Mouse (Mus musculus) embryonic facial prominence, embryonic 10.5 days (tissue): Measurements from ENCODE around the gene Smim24. TPM values are rescaled to one million over a fixed set of nuclear protein-coding genes. Genes with fewer than 3 reads are reported as not detected.

Experiments
- DNase-seq: peaks from one replicate; pipeline ENCODE4 v3.0.0-alpha.2; 2017; ENCODE audit warnings: low spot score
- H3K27ac ChIP-seq: fragments of 300-500 bp; sonication (generic); replicated peaks from 2 replicates; pipeline ENCODE4 v1.5.1; 2016; ENCODE audit warnings: mild to moderate bottlenecking
- H3K27me3 ChIP-seq: fragments of 300-500 bp; sonication (generic); replicated peaks from 2 replicates; pipeline ENCODE4 v1.6.1; 2016; ENCODE audit warnings: low read depth, mild to moderate bottlenecking; ENCODE audit not compliant: poor library complexity, severe bottlenecking
- H3K36me3 ChIP-seq: fragments of 300-500 bp; sonication (generic); replicated peaks from 2 replicates; pipeline ENCODE4 v1.6.1; 2016; ENCODE audit warnings: mild to moderate bottlenecking, moderate library complexity
- H3K4me1 ChIP-seq: fragments of 300-500 bp; sonication (generic); 2 replicates; pipeline ENCODE4 v1.6.1; 2016
- H3K4me3 ChIP-seq: fragments of 300-500 bp; sonication (generic); 2 replicates; pipeline ENCODE4 v1.5.1; 2016; ENCODE audit warnings: mild to moderate bottlenecking, moderate library complexity
- H3K9me3 ChIP-seq: fragments of 300-500 bp; sonication (generic); 2 replicates; pipeline ENCODE4 v1.6.1; 2016; ENCODE audit warnings: mild to moderate bottlenecking
- WGBS: fragments of 180-500 bp; shearing (Covaris S2); methylation state at CpG from one replicate; pipeline ENCODE4 v1.1.7; 2016; 5-methylcytosine and 5-hydroxymethylcytosine counted together
- polyA plus RNA-seq: library from polyadenylated mRNA; unstranded; fragments of >200 nt; fragmentation: Nextera tagmentation; extraction: Ambion mirVana; gene quantifications from 2 replicates; pipeline ENCODE4 v1.2.1, GENCODE M21; 2016

The Smim24 gene
- polyA plus RNA-seq, 1 experiment from 2014 or later, result 2.0 TPM

DNA sequence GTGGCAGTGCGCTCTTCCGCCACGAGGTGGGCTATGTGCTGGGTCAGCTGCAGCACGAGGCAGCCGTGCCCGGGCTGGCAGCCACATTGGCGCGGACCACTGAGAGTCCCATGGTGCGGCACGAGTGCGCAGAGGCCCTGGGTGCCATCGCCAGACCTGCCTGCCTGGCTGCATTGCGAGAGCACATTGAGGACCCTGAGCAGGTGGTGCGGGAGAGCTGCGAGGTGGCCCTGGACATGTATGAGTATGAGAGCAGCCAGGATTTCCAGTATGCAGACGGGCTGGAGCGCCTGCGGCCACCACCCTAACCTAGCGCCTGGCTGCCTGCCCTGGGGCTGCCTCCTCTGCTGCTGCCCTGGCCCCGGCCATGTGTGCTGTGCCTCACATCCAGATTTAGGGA is 5.1 kb upstream of the Smim24 start:
- no peak overlapping the region for H3K27ac ChIP-seq
- no peaks in the 10 kb centered on the region for H3K9me3 ChIP-seq
- WGBS, result 94% methylated on average over 20 of the region's 20 CpGs
- DNase-seq, result no peak
- 0 out of 2 replicates have a peak overlapping the region, but pooled peaks have one; percentile 16 for H3K4me3 ChIP-seq
- H3K27me3 ChIP-seq, result 0 out of 2 replicates have a peak, but pooled peaks cover 3% of the 10 kb centered on the region
- H3K4me1 ChIP-seq, result peaks cover 30% of the 10 kb centered on the region
- peaks cover 51% of the 10 kb centered on the region for H3K36me3 ChIP-seq

DNA sequence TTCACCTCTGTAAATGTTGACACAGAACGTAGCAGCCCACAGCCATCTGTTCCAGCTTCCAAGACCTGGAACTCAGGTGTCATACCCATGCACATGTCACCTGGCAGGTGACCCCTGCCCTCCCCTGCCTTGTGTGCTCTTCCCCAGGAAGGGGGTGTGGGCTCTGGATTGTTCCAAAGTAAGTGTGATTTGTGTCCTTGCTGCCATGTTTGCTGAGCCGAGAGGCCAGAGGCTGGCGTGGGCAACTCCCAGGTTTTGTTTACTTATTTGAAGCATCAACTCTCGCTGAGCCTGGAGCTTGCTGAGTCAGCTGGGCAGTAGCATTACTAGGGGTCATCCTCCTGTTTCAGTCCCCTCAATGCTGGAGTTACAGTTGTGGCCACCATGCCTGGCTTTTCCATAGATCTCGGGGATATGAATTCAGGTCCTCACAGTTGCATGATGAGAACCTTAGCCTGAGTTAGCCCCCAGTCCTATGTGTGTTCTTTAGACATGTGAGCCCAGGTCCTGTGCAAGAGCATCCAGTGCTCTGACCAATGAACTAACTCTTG is 4.3 kb upstream of the Smim24 start, which contains the start of gene Gm48552:
Gm48552 (plus strand) TSS at position 501 of the 551 bp plus-strand sequence.
- Histone ChIP-seq H3K36me3 (peaks cover 51% of the 10 kb centered on the region), H3K27ac (peak within 1 kb of the TSS; percentile 49; the same call in 1 of the 2 replicates), H3K27me3 (0 out of 2 replicates have a peak, but pooled peaks cover 3% of the 10 kb centered on the region), H3K4me1 (peaks cover 39% of the 10 kb centered on the region), H3K4me3 (no peak within 1 kb of the TSS), H3K9me3 (no peaks in the 10 kb centered on the region)
- 90% methylated on average over 5 of the region's 5 CpGs for WGBS
- no peak for DNase-seq

DNA sequence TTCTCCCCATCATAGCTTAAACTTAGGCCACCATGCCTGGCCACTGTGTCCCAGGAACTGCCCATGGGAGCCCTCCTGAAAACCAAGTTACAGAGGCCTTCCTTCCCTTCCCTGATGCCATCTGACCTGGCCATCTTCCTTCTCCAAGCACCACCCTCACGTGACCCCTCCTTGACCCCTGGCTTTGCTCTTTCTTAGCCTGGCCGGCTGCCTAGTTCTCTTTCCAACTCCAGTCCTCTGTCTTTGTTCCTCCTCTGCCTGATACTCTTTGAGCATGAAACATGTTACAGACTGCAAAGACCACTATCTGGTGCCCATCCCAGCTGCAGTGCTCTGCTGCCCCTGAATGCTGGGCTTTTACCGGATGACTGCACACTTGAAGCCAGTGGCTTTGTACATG is 3.5 kb upstream of the Smim24 start:
- H3K4me1 ChIP-seq, result peaks cover 46% of the 10 kb centered on the region
- H3K36me3 ChIP-seq, result peaks cover 51% of the 10 kb centered on the region
- no peak overlapping the region for H3K4me3 ChIP-seq
- no peak for DNase-seq
- 0 out of 2 replicates have a peak, but pooled peaks cover 8% of the 10 kb centered on the region for H3K27me3 ChIP-seq
- H3K27ac ChIP-seq, result peak overlapping the region; percentile 36; the same call in 1 of the 2 replicates
- no peaks in the 10 kb centered on the region for H3K9me3 ChIP-seq
- 60% methylated on average over 3 of the region's 3 CpGs for WGBS

DNA sequence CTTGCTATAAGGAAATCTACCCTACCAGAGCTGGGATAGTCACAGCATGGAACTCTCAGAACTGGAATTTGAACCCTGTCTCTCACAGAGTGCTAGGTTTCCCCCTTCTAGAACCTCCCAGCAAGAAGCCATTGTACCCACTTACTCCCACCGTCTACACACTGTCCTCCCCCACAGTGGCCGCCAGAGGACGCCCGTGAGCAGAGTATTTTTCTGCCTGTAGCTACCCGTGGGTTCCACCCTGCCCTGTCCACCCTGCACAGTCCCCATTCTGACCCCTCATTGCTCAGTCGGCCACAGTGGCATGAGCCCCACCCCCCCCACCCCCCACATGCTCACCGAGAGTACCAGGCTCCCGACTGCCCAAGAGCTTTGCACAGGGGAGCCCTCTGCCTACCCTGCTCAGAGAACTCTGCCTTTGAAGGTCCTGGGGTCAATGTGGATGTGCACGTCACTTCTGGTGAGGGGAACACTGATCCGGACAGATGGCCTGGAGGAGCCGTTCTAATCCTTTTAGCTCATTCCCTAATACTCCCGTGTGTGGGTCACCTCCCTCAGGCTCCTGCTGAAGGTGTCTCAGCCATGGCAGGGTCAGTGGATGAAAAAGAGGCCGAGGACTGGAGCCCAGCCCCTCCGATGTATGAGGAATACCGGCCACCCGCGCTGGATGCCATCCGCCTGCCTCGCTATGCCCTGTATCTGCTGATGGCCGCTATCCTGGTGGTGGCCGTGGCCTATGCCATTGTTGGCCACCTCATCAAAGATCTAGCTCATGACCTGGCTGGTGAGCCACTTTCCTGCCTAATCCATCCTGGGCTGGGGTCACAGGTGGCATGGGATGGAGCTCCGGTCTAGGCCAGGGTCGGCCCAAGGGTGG is 2.8 kb upstream of the Smim24 start:
- Histone ChIP-seq H3K4me3 (no peak overlapping the region), H3K4me1 (peaks cover 41% of the 10 kb centered on the region)
- DNase-seq, result peak; percentile 79

DNA sequence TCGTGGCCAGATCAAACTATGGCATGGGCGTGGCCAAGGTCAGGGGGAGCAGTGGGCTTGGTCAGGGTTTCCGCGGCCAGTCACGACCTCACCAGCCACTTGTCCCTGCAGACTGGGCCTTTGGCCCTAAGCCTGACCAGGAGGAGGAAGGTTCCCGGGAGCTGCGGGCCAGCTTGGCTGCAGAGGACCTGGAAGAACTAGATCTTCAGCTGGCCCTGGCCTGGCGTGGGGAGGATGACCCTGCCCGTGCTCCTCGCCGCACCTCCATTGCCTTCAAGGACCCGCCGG is 2.2 kb upstream of the Smim24 start:
- no peaks in the 10 kb centered on the region for H3K9me3 ChIP-seq
- H3K27ac ChIP-seq, result no peak overlapping the region
- DNase-seq, result no peak
- H3K4me1 ChIP-seq, result peaks cover 36% of the 10 kb centered on the region
- H3K27me3 ChIP-seq, result 0 out of 2 replicates have a peak, but pooled peaks cover 8% of the 10 kb centered on the region
- peaks cover 50% of the 10 kb centered on the region for H3K36me3 ChIP-seq
- no peak overlapping the region for H3K4me3 ChIP-seq
- 88% methylated on average over 13 of the region's 13 CpGs for WGBS

More for the DNA sequence above, 2.8 kb upstream of the Smim24 start:
- Histone ChIP-seq H3K36me3 (peaks cover 51% of the 10 kb centered on the region), H3K27me3 (0 out of 2 replicates have a peak, but pooled peaks cover 8% of the 10 kb centered on the region), H3K27ac (peak overlapping the region; percentile 49; the same call in 1 of the 2 replicates), H3K9me3 (no peaks in the 10 kb centered on the region)
- 61% methylated on average over 23 of the region's 23 CpGs for WGBS

DNA sequence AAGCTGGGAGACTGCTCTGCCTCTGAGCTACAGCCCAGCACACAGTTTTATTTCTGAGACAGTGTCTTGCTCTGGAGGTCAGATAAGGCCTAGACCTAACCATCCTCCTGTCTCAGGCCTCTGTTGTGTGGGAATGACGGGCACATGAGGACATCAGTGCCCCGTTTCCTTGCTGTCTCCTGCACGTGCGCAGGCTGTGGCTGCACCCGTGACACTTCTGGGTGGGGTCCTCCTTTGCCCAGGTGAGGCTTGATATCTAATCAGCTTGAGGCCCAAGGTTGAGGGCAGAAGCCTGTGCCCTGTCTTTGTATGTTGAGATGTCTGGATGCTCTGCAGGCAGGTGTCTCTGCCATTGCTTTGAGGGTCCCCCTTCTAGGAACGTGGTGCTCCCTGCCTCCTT is 581 bp upstream of the Smim24 start:
- H3K27me3 ChIP-seq, result peaks cover 16% of the 10 kb centered on the region; the same call in 1 of the 2 replicates
- H3K27ac ChIP-seq, result peak overlapping the region; percentile 68; the same call in 1 of the 2 replicates
- peaks cover 33% of the 10 kb centered on the region for H3K36me3 ChIP-seq
- H3K4me1 ChIP-seq, result peaks cover 36% of the 10 kb centered on the region
- no peak for DNase-seq
- no peaks in the 10 kb centered on the region for H3K9me3 ChIP-seq
- peak overlapping the region; percentile 2; the same call in 1 of the 2 replicates for H3K4me3 ChIP-seq
- 94% methylated on average over 6 of the region's 6 CpGs for WGBS

DNA sequence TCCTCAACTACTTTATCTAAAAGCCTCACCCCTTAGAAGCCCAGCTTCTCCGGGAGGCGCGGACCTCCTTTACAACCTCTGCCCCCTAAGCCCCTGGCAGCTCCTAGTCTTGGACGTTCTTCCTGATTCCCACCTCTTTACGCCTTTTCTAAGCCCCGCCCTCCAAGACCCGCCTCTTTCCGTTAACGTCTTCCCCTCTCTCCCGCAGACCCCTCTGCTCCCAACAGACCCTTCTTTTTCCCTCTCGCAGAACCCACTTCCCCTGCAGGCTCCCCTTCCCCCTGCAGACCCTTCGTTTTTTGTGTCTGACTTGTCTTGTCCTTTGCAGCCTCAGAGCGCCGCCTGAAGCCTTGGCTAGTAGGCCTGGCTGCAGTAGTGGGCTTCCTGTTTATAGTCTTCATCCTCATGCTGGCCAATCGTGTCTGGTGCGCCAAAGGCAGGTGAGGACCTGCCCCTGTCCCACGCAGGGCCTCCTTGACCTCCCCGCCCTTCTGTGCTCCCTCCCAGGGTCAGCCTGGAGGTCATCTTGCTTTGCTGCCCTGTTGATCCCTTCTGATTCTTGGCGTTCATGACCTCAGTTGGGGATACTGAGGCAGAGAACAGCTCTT is 709 bp downstream of the Smim24 start:
- Histone ChIP-seq H3K27me3 (peaks cover 28% of the 10 kb centered on the region), H3K4me3 (peak overlapping the region; percentile 53), H3K4me1 (peaks cover 39% of the 10 kb centered on the region), H3K27ac (peak overlapping the region; percentile 68), H3K36me3 (peaks cover 20% of the 10 kb centered on the region), H3K9me3 (no peaks in the 10 kb centered on the region)
- no peak for DNase-seq
- WGBS, result 5% methylated on average over 19 of the region's 19 CpGs

DNA sequence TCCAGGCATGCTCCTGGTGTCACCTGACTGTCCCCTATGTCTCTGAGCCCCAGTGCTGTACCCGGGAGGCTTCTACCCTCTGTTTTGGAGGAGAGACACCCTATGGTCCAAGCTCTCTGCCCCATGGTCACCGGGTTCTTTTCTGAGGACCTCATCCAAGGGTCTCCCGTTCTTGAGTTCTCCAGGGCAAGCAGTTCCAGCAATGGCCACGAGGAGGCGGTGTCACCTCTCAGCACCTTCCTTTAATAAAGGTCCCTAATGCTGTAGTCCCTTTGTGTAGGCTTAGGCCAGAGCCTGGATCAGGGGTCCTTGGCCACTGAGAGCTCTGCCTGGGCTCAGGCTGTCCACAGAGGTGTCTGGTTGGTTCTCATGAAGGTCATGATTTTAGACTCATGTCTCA is 2.3 kb downstream of the Smim24 start:
- no peak overlapping the region for H3K27ac ChIP-seq
- peaks cover 39% of the 10 kb centered on the region for H3K27me3 ChIP-seq
- no peaks in the 10 kb centered on the region for H3K9me3 ChIP-seq
- WGBS, result 14% methylated on average over 5 of the region's 5 CpGs
- no peak overlapping the region for H3K4me3 ChIP-seq
- H3K36me3 ChIP-seq, result peaks cover 25% of the 10 kb centered on the region
- peak; percentile 82 for DNase-seq
- peaks cover 38% of the 10 kb centered on the region for H3K4me1 ChIP-seq

DNA sequence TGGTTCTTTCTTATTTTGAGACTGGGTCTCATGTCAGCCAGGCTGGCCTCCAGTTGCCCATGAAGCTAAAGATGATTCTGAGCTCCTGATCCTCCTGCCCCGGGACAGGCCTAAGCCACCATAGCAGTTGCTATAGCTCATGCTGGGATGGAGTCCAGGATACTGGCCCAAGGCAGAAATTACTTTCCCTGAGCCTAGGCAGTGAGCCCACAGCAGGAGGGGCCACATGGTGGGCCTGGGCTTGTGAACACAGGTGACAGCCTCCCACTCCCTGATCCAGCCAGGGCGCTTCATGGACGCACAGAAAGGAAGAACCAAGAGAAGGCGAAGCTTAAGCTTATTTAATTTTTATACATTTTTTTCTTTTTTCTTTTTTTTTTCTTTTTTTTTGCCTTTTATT is 3.0 kb downstream of the Smim24 start:
- no peak for DNase-seq
- no peak overlapping the region for H3K4me3 ChIP-seq
- peaks cover 46% of the 10 kb centered on the region for H3K27me3 ChIP-seq
- no peaks in the 10 kb centered on the region for H3K9me3 ChIP-seq
- H3K36me3 ChIP-seq, result peaks cover 23% of the 10 kb centered on the region
- peaks cover 46% of the 10 kb centered on the region for H3K4me1 ChIP-seq
- 90% methylated on average over 4 of the region's 4 CpGs for WGBS
- H3K27ac ChIP-seq, result no peak overlapping the region; the same call in 1 of the 2 replicates

DNA sequence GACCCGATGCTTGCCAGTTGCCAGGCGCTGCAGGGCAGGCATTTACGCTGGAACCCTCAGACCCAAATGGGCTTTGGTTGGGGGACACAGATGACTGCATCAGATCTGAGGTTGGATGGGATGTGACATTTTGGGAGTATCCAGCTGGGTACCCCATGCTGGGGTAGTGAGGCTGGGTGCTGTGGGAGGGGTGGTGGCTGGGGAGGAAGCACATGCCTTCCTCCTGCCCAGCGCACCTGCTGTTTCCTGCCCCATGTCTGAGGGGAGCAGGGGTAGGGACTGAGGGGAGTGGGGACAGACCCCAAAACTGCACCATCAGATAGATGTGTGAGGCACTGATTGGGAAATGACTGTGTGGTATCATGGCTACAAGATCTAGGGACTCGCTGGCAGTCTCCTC is 3.9 kb downstream of the Smim24 start:
- peaks cover 54% of the 10 kb centered on the region for H3K4me1 ChIP-seq
- H3K27me3 ChIP-seq, result peaks cover 55% of the 10 kb centered on the region
- H3K9me3 ChIP-seq, result no peaks in the 10 kb centered on the region
- no peak for DNase-seq
- peaks cover 17% of the 10 kb centered on the region for H3K36me3 ChIP-seq
- H3K4me3 ChIP-seq, result no peak overlapping the region
- H3K27ac ChIP-seq, result no peak overlapping the region
- WGBS, result 59% methylated on average over 5 of the region's 5 CpGs

DNA sequence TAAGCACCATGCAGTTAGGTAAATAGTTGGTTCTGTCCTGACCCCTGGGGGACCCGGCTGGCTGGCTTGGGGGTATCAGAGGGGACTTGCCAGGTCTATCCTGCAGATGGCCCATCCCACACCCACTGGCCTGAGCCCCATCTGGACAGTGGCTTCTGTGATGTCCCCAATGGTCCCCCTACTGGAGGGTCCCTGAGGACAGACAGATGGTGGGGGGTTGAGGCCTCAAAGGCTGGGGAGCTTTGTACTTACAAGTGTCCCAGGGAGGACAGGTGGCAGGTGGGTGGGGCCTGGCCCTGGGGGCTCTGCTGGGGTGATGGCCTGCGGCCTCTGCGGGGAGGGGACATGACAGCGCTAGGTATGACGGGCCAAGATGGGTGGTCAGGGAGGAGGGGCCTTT is 6.4 kb downstream of the Smim24 start:
- 54% methylated on average over 5 of the region's 5 CpGs for WGBS
- Histone ChIP-seq H3K27me3 (peaks cover 72% of the 10 kb centered on the region), H3K4me1 (peaks cover 61% of the 10 kb centered on the region)

DNA sequence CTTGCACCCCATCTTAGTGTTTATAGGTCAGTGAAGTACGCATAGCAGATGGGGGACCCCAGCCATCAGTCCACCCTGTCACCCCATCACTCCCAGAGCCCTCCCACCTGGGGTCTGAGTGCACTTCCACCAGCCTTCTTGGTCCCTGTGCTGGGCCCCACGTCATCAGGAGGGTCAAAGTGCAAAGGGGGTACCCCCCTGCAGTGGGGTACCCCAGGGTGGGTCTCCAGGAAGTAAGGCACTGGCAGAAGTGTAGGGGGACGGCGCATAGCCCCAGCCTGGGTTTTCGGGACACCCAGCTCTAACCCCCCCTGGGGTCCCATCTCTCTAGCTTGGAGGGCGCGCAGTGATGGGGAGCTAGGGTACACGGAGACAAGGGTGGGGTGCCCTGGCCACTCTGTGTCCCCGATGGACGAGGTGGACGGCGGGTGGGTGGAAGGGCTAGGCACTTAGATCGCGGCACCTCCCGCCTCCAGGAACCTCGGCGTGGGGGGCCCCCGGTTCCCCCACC is 7.0 kb downstream of the Smim24 start:
- Histone ChIP-seq H3K4me1 (peaks cover 66% of the 10 kb centered on the region), H3K4me3 (peak overlapping the region; percentile 42), H3K36me3 (peaks cover 20% of the 10 kb centered on the region), H3K9me3 (no peaks in the 10 kb centered on the region), H3K27ac (peak overlapping the region; percentile 92), H3K27me3 (peaks cover 78% of the 10 kb centered on the region)
- DNase-seq, result no peak
- 82% methylated on average over 18 of the region's 18 CpGs for WGBS

More for the DNA sequence above, 6.4 kb downstream of the Smim24 start:
- no peak overlapping the region for H3K4me3 ChIP-seq
- no peak for DNase-seq
- H3K36me3 ChIP-seq, result peaks cover 15% of the 10 kb centered on the region
- H3K9me3 ChIP-seq, result no peaks in the 10 kb centered on the region
- H3K27ac ChIP-seq, result peak overlapping the region; percentile 92
